In the genomic region with DNA sequence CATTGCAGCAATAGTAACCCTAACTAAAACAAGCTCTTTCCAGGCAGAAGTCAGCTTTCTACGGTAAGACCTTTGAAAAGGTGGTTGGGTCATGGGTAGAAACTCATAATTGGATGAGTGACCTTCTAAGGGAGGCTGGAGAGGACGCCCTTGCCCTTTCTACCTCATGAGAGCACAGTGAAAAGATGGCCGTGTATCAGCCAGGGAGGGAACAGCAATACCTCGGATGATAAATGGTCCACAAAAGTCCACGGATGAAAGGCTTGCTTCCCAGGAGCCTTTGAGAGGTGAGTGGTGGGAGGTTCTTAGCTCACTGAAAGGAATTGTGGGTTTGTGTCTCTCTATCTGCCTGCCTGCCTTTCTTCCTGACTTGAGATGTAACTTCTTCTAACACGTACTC, we compare ENCODE assay signal across 19 mouse cellular contexts.
"Had no signal": no experiment of that assay in that cellular context is flagged by ENCODE, and none has a peak within 500 bp of the region (broad histone marks: within the 10 kb centered on the region; RNA-seq: fewer than 3 reads in every experiment).

No protein-coding gene starts in this region.

- ATAC-seq: midbrain, embryonic 16.5 days had no signal

- H3K4me2 ChIP-seq: lung, embryonic 14.5 days; midbrain, embryonic 12.5 days; neural tube, embryonic 13.5 days; neural tube, embryonic 15.5 days had no signal

- DNase-seq: lung, adult 18-20 months; lung, embryonic 14.5 days; lung, postnatal 10 days; lung, postnatal 4 days; midbrain, embryonic 14.5 days; retina, postnatal 1 day; right cerebral cortex, adult 18-20 months; right cerebral cortex, postnatal 25 days; right cerebral cortex, postnatal 4 days; spleen, adult 18-20 months; thymus, adult 2 months; thymus, postnatal 25 days; thymus, postnatal 4 days had no signal

- H3K9ac ChIP-seq: lung, embryonic 14.5 days; midbrain, embryonic 12.5 days; neural tube, embryonic 13.5 days; neural tube, embryonic 15.5 days had no signal

- H3K4me3 ChIP-seq: midbrain, embryonic 10.5 days; midbrain, embryonic 12.5 days; myocyte; neural tube, embryonic 13.5 days; neural tube, embryonic 15.5 days had no signal

- H3K9me3 ChIP-seq: midbrain, embryonic 10.5 days; midbrain, embryonic 12.5 days; neural tube, embryonic 13.5 days; neural tube, embryonic 15.5 days had no signal

- H3K27me3 ChIP-seq: neural tube, embryonic 13.5 days; neural tube, embryonic 15.5 days had no signal

- H3K4me1 ChIP-seq: neural tube, embryonic 13.5 days; neural tube, embryonic 15.5 days had no signal

- H3K36me3 ChIP-seq: midbrain, embryonic 10.5 days; midbrain, embryonic 12.5 days; neural tube, embryonic 15.5 days had no signal

- H3K27ac ChIP-seq: midbrain, embryonic 10.5 days; midbrain, embryonic 12.5 days; neural tube, embryonic 13.5 days; neural tube, embryonic 15.5 days had no signal
